Mouse (Mus musculus): ENCODE results near the gene Mrps24. TPM values are rescaled to one million over a fixed set of nuclear protein-coding genes. Genes with fewer than 3 reads are reported as not detected.
A peak's percentile ranks its signal among the peaks of the same experiment; 100 is the strongest.

Mrps24 gene
- polyA plus RNA-seq, 2 experiments = 135 to 219 TPM

DNA sequence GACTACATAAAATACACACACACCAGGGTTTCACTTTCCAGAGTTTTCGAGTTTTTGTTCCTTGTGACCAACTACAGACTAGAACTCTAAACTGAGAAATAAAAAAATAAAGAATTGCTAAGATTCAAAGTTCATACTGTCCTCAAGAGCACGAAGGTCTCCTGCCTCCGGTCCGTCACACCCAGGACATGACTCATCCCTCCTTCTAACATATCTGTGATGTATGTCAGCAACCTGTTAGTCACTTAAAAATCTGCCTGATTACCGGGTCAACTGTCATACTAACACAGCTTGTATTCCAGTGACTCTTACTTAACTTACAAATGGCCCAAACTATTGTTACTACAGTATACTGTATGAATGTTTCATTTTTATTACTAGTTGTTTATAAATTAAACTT lies 21.7 kb upstream of the Mrps24 start:
- H3K27ac ChIP-seq (replicated peaks; ENCODE audit: low read depth, low read length) = no peak overlapping the region
- H3K27me3 ChIP-seq (ENCODE audit: control insufficient read depth, insufficient read depth, low read length) = no peaks in the 10 kb centered on the region
- no peaks in the 10 kb centered on the region for H3K9me3 ChIP-seq (ENCODE audit: control insufficient read depth, low read length)
- H3K9ac ChIP-seq (ENCODE audit: low read depth, low read length, severe bottlenecking) = no peak overlapping the region
- no peaks in the 10 kb centered on the region for H3K36me3 ChIP-seq (ENCODE audit: control insufficient read depth, insufficient read depth, low read length)
- no peak for ATAC-seq (ENCODE audit: low FRiP score, low read depth)
- H3K4me3 ChIP-seq (replicated peaks; ENCODE audit: low read length) = no peak overlapping the region
- peaks cover 5% of the 10 kb centered on the region; the same call in 1 of the 2 replicates for H3K4me1 ChIP-seq (ENCODE audit: control insufficient read depth, insufficient read depth, low read length)
- no peak for DNase-seq (ENCODE audit: low spot score)
- WGBS = 92% methylated on average over 5 of the region's 5 CpGs
- H3K4me2 ChIP-seq (replicated peaks; ENCODE audit: low read depth, low read length, severe bottlenecking) = no peak overlapping the region
- no peak for TF ChIP-seq POLR2A (IDR thresholded peaks at IDR 0.05; ENCODE audit: borderline replicate concordance, extremely low read depth, insufficient read depth, insufficient read length)

DNA sequence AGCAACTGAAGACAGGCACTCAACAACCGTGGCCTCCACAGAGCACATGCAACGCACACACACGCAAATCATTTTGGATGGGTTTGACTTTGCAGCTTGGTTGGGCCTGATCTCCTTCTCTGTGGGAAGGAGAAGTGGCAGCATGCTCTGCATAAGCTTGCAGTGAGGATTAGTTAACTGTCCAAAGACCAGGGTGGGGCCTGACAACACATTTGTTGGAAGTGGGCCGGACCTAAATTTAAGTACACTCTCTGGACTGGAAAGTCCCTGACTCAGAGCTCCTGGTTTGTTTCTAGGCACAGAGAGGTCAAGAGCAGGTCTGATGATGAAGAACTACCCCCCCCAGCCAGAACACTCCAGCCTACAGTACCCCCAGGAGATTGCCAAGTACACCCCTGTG lies 18.8 kb upstream of the Mrps24 start:
- Histone ChIP-seq H3K4me2 (replicated peaks; ENCODE audit: low read depth, low read length, severe bottlenecking) (no peak overlapping the region), H3K4me1 (ENCODE audit: control insufficient read depth, insufficient read depth, low read length) (peaks cover 4% of the 10 kb centered on the region; the same call in 1 of the 2 replicates), H3K27me3 (ENCODE audit: control insufficient read depth, insufficient read depth, low read length) (no peaks in the 10 kb centered on the region), H3K36me3 (ENCODE audit: control insufficient read depth, insufficient read depth, low read length) (no peaks in the 10 kb centered on the region; the same call in none of the 2 replicates), H3K9ac (ENCODE audit: low read depth, low read length, severe bottlenecking) (no peak overlapping the region), H3K27ac (replicated peaks; ENCODE audit: low read depth, low read length) (no peak overlapping the region), H3K4me3 (replicated peaks; ENCODE audit: low read length) (no peak overlapping the region), H3K9me3 (ENCODE audit: control insufficient read depth, low read length) (no peaks in the 10 kb centered on the region)
- no peak for TF ChIP-seq POLR2A (IDR thresholded peaks at IDR 0.05; ENCODE audit: borderline replicate concordance, extremely low read depth, insufficient read depth, insufficient read length)
- ATAC-seq (ENCODE audit: low FRiP score, low read depth) = no peak
- 86% methylated on average over 4 of the region's 4 CpGs for WGBS
- no peak for DNase-seq (ENCODE audit: low spot score)

DNA sequence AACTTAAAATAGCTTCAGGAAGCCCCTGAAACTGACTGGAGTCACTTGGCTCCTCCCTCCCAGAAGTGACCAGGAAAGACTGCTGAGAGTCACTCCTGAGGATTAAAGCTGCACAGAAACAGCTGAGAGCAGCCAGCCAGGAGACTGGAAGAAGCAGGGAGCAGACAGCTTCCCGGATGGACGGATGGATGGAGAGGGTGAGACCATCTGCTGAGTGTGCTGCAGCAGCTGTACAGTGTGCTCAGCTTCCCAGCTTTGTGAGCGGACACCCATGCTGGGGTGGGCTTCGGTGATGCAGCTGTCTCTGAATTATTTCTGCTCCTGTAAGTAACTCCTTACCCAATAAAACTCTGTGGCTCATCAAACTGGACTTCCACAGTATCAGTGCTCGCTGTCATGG lies 16.9 kb upstream of the Mrps24 start:
- peak; percentile 45 for DNase-seq (ENCODE audit: low spot score)
- H3K27ac ChIP-seq (replicated peaks; ENCODE audit: low read depth, low read length) = 0 out of 2 replicates have a peak overlapping the region, but pooled peaks have one; percentile 44
- H3K4me1 ChIP-seq (ENCODE audit: control insufficient read depth, insufficient read depth, low read length) = peaks cover 4% of the 10 kb centered on the region; the same call in 1 of the 2 replicates
- H3K9ac ChIP-seq (ENCODE audit: low read depth, low read length, severe bottlenecking) = no peak overlapping the region
- H3K27me3 ChIP-seq (ENCODE audit: control insufficient read depth, insufficient read depth, low read length) = no peaks in the 10 kb centered on the region
- H3K9me3 ChIP-seq (ENCODE audit: control insufficient read depth, low read length) = no peaks in the 10 kb centered on the region
- no peaks in the 10 kb centered on the region; the same call in none of the 2 replicates for H3K36me3 ChIP-seq (ENCODE audit: control insufficient read depth, insufficient read depth, low read length)
- WGBS = 72% methylated on average over 5 of the region's 5 CpGs
- no peak overlapping the region for H3K4me2 ChIP-seq (replicated peaks; ENCODE audit: low read depth, low read length, severe bottlenecking)
- TF ChIP-seq POLR2A (IDR thresholded peaks at IDR 0.05; ENCODE audit: borderline replicate concordance, extremely low read depth, insufficient read depth, insufficient read length) = no peak
- no peak overlapping the region for H3K4me3 ChIP-seq (replicated peaks; ENCODE audit: low read length)
- peak; percentile 88 for ATAC-seq (ENCODE audit: low FRiP score, low read depth)

DNA sequence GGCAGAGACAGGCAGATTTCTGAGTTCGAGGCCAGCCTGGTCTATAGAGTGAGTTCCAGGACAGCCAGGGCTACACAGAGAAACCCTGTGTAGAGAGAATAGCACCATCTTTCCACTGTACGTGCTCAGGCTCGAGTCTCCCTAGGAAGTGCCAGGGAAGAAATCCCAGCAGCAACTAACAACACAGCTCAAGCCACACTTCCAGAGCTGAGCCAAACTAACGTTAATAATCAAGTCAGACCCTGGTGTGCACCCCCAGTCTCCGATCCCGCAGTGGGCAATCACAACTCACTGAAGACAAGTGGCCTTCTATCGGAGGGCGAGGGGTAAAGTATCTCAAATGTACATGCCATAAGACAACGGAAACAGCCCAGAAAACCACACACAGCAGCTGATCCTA lies 14.1 kb upstream of the Mrps24 start:
- H3K9me3 ChIP-seq (ENCODE audit: control insufficient read depth, low read length) = no peaks in the 10 kb centered on the region
- DNase-seq (ENCODE audit: low spot score) (no peak), ATAC-seq (ENCODE audit: low FRiP score, low read depth) (no peak)
- peaks cover 4% of the 10 kb centered on the region; the same call in 1 of the 2 replicates for H3K4me1 ChIP-seq (ENCODE audit: control insufficient read depth, insufficient read depth, low read length)
- H3K27ac ChIP-seq (replicated peaks; ENCODE audit: low read depth, low read length) = no peak overlapping the region
- H3K27me3 ChIP-seq (ENCODE audit: control insufficient read depth, insufficient read depth, low read length) = no peaks in the 10 kb centered on the region
- TF ChIP-seq POLR2A (IDR thresholded peaks at IDR 0.05; ENCODE audit: borderline replicate concordance, extremely low read depth, insufficient read depth, insufficient read length) = no peak
- WGBS = 91% methylated on average over 9 of the region's 9 CpGs
- peaks cover 5% of the 10 kb centered on the region for H3K36me3 ChIP-seq (ENCODE audit: control insufficient read depth, insufficient read depth, low read length)
- no peak overlapping the region for H3K4me2 ChIP-seq (replicated peaks; ENCODE audit: low read depth, low read length, severe bottlenecking)
- no peak overlapping the region for H3K4me3 ChIP-seq (replicated peaks; ENCODE audit: low read length)
- no peak overlapping the region for H3K9ac ChIP-seq (ENCODE audit: low read depth, low read length, severe bottlenecking)

DNA sequence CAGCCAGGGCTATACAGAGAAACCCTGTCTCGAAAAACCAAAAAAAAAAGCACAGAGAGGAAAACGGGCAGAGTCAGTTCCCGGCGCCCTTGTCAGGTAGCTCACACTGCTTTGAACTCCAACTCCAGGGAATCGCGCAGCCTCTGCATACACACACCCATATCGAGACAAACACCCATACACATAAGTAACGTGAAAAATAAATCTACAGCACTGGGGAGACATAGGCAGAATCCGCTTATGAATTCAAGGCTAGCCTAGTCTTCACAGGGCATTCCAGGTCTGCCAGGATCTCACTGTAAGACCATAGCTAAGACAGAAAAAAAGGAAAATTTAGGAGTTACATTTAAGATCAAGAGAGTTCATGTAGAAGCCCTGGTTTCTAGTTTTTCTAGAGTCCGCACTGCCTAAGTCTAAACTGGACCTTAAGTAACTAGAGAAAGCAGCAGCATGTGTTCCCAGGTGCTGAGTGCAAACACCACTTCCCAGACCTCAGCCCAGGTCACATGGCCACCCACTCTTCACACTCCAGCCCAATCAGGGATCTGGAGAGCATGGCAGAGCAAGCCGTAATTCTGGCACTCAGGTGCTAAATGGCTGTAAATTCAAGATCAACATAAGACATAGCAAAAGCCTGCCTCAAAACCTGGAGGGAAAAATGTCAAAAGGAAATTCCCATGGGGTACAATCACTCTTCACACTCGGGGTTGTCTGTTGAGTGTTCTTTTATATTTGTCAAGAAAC lies 3.3 kb upstream of the Mrps24 start:
- no peak for DNase-seq (ENCODE audit: low spot score)

More for the DNA sequence above, 3.3 kb upstream of the Mrps24 start:
- H3K36me3 ChIP-seq (ENCODE audit: control insufficient read depth, insufficient read depth, low read length) = peaks cover 65% of the 10 kb centered on the region
- no peaks in the 10 kb centered on the region for H3K4me1 ChIP-seq (ENCODE audit: control insufficient read depth, insufficient read depth, low read length)
- no peak overlapping the region for H3K4me3 ChIP-seq (replicated peaks; ENCODE audit: low read length)
- no peak for ATAC-seq (ENCODE audit: low FRiP score, low read depth)
- no peak overlapping the region for H3K27ac ChIP-seq (replicated peaks; ENCODE audit: low read depth, low read length)
- H3K4me2 ChIP-seq (replicated peaks; ENCODE audit: low read depth, low read length, severe bottlenecking) = no peak overlapping the region
- no peaks in the 10 kb centered on the region for H3K9me3 ChIP-seq (ENCODE audit: control insufficient read depth, low read length)
- no peak for TF ChIP-seq POLR2A (IDR thresholded peaks at IDR 0.05; ENCODE audit: borderline replicate concordance, extremely low read depth, insufficient read depth, insufficient read length)
- H3K27me3 ChIP-seq (ENCODE audit: control insufficient read depth, insufficient read depth, low read length) = no peaks in the 10 kb centered on the region
- WGBS = 90% methylated on average over 12 of the region's 12 CpGs
- H3K9ac ChIP-seq (ENCODE audit: low read depth, low read length, severe bottlenecking) = no peak overlapping the region
